Mouse (Mus musculus) splenic B cell, adult 2 months (primary cell): Measurements from ENCODE around the gene Rabgap1l.

Source experiments
- DNase-seq: peaks from one replicate; pipeline ENCODE4 v3.0.0-alpha.2; 2011; ENCODE audit warnings: low read depth, low spot score
- H3K27me3 ChIP-seq: 2 replicates; pipeline ENCODE4 v1.6.1; 2012; ENCODE audit warnings: mild to moderate bottlenecking, low read length, moderate library complexity, mixed read lengths; ENCODE audit not compliant: control insufficient read depth, poor library complexity, insufficient read depth, severe bottlenecking
- H3K36me3 ChIP-seq: 2 replicates; pipeline ENCODE4 v1.6.1; 2012; ENCODE audit warnings: mild to moderate bottlenecking, low read length, moderate library complexity, mixed read lengths; ENCODE audit not compliant: control insufficient read depth, poor library complexity, insufficient read depth, severe bottlenecking

Rabgap1l gene

DNA sequence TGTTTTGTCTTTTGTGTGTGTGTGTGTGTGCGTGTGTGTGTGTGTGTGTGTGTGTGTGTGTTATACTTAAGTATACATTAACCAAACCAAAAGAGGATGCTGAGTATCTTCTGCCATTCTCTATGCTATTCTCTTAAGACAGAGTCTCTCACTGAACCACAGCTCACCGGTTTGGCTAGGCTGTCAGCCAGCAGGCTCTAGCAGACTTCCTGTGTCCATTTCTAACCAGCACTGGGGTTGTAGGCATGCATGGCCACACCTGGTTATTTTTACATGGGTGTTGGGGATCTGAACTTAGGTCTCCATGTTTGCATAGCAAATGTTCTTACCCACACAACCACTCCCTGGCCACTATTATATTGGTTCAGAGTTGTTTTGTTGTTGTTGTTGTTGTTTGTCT is 2.0 kb upstream of the Rabgap1l start:
- peak; percentile 21 for DNase-seq
- no peaks in the 10 kb centered on the region for H3K36me3 ChIP-seq
- no peaks in the 10 kb centered on the region for H3K27me3 ChIP-seq

DNA sequence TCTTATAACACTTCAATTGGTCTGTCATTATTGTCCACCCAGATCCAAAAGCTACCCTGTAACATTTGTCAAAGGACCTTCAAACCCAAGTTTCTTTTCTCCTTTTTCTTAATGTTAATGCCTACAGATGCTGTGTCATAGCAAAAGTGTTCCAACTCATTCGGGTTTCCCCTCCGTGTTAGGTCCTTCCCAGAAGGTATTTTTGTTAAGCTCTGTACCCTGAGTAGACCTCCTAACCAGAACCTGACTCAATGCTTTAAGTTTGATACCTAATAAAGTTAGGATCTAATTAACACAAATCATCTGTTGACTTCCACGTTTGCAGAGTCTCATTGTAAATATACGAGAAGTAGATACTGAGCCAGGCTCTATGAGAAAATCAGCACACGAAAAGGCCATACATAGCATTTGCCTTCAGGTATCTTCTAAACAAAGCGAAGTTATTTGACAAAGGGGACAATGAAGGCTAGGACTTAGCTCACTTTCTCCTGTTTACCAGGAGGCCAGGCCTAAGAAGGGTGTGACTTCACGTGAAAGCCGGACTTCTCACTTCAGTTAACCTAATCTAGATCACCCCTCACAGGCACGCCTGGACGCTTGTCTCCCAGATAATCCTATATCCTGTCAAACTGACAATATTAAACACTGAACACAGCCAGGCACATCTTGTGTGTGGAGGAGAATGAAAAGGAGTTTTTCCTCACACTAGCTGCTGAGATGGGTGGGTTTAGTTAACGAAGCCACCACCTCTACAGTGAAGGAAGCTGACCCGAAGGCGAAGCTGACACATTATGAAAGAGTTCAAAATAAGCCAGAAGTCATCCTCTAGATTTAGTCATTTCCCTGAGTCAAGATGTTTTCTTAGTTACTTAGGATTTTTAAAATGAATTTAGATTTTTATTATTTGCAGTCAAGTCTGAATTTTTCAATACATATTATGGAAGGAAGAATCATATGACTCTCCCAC is 1.1 kb upstream of the Rabgap1l start:
- no peaks in the 10 kb centered on the region for H3K27me3 ChIP-seq
- H3K36me3 ChIP-seq: no peaks in the 10 kb centered on the region
- DNase-seq: peak; percentile 29

DNA sequence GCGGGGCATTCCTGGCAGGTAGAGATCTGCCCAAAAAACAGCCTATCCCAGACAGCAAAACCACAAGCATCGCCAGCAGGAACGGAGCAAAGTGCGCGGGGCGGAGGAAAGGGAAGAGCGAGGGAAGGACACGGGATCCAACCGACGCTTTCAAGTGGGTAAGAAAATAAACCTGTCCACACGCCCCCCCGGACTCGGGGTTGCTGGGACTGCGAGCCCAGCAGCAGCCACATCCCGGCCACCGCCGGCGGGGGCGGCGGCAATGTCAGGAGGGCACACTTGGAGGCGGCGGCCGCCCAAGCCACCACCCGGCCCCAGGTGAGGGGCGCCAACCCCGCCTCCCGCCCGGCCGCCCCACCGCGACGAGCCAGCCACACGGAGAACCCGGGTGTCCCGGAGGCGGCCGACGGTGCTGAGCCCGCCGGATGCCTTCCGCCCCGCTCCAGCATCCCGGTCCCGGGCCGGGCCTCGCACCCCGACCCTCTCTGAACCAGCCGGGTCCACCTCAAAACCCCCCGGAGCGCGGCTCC is 790 bp downstream of the Rabgap1l start:
- no peaks in the 10 kb centered on the region for H3K36me3 ChIP-seq
- no peaks in the 10 kb centered on the region for H3K27me3 ChIP-seq
- peak; percentile 42 for DNase-seq

DNA sequence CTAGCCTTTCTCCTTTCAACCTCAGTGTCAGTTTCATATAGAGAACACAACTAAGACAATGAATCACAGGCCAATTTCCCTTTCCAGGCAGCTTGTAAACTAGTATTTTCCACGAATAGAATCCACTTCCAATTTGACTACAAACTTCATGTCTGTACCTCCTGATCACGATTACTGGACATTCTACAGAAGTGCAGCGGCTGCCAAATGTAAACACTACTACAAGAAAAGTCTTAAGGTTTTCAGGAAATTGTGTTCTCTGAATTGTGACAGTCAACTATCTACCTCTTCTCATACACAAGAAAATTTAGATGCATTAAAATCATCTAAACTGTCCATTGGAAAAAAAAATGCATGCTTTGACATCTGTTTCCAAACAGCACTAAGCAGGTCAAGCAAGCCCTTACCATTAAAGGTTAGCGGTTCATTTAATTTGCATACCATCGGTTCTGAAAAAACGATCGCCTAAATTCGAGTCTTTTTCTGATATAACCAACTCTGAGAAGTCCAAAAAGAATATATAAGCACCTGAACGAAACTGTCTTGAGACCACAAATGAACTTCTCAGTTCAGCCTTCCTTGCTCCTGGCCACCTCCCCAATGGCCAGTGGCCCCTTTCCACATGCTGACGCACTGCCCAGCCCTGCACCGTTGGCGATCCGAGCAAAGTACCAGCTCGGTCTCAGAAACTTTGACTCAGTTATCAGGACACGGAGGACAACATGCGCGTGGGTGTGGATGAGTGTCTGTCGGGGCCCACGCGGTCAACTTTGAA is 1.4 kb downstream of the Rabgap1l start:
- Histone ChIP-seq H3K27me3 (no peaks in the 10 kb centered on the region), H3K36me3 (no peaks in the 10 kb centered on the region)
- peak; percentile 39 for DNase-seq

DNA sequence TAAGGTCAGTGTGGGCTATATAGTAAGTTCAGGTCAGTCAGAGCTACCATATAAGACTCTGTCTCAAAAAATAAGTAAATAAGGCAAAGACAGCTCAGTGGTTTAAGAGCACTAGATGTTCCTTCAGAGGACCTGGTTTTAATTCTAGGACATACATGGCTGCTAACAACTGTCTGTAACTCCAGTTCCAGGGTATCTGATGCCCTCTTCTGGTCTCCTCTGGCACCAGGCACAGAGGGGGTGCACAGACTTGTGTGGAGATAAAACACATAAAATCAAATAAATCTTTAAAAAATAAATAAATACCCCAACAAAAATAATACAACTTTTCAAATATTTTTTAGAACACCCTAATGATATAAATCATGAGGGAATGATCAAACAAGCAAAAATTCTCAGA is 2.4 kb downstream of the Rabgap1l start:
- DNase-seq: peak; percentile 24
- H3K36me3 ChIP-seq: no peaks in the 10 kb centered on the region
- no peaks in the 10 kb centered on the region for H3K27me3 ChIP-seq

DNA sequence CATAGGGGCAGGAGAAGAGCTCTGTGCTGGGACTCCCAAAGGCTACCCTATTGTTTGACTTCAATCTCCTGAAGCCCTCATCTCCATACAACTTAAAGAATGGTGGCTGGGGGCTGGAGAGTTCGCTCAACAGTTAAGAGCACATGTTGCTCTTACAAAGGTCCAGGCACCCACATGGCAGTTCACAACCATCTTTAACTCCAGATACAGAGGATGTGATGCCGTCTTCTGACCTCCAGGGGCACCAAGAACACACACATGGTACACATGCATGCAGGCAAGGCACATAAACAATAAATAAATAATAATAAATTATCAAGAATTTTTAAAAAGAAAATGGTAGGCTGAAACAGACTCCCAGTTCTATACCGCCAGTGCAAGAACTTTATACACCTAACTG is 3.1 kb downstream of the Rabgap1l start:
- no peaks in the 10 kb centered on the region for H3K27me3 ChIP-seq
- DNase-seq: peak; percentile 36
- H3K36me3 ChIP-seq: no peaks in the 10 kb centered on the region

DNA sequence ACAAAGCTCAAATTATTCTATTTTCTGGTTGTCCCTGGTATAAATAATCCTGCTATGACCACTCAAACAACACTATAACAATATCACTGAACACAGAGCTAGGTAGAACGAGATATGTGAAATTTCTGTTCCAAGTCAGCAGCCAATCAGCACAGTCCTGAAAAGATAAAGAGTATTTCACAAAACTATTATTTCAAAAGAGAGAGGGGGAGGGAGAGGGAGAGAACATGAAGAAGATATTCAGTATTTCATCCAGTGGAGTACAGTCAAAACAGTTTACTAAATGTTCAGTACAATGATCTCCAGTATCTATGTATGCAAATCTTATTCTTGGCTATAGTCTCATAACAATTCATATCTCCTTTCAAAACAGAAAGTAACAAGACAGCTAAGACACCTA is 5.1 kb downstream of the Rabgap1l start:
- no peak for DNase-seq
- no peaks in the 10 kb centered on the region for H3K27me3 ChIP-seq

DNA sequence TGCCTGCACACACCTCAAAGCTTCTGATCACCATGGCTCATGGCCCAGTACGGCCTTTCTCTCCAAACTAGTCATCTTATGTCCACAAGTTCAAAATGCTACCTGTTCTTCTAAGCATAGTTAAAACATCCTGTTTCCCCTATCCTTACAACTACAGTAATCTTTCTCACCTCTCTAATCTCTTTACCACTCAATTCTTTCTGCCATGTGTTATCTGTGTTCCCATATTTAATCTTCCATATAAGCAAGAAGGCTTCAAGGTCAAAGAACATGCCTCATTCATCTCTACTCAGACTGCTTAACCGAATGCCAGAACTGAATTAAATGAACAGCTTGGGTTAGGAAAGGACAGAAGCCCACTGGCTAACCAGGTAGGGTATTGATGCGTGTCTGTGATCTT is 5.8 kb downstream of the Rabgap1l start:
- DNase-seq: no peak
- H3K36me3 ChIP-seq: no peaks in the 10 kb centered on the region
- no peaks in the 10 kb centered on the region for H3K27me3 ChIP-seq

More for the DNA sequence above, 5.1 kb downstream of the Rabgap1l start:
- H3K36me3 ChIP-seq: no peaks in the 10 kb centered on the region

DNA sequence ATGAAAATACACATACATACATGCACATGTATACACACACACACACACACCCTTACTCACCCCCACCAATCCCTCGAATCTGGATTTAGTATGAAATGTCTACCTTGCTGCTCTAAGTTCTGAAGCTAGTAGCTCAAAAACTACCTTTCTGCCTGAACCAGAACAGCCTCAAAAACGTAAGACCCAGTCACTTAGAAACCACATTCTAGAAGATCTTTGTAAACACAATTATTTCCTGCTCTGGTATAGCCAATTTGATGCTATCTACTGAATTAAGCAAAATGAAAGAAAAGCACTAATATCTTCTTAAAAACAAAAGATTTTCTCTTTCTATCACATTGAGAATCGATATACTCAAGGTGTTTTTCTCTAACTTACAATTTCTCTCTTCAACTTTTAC is 6.4 kb downstream of the Rabgap1l start:
- H3K36me3 ChIP-seq: no peaks in the 10 kb centered on the region
- no peak for DNase-seq
- no peaks in the 10 kb centered on the region for H3K27me3 ChIP-seq

DNA sequence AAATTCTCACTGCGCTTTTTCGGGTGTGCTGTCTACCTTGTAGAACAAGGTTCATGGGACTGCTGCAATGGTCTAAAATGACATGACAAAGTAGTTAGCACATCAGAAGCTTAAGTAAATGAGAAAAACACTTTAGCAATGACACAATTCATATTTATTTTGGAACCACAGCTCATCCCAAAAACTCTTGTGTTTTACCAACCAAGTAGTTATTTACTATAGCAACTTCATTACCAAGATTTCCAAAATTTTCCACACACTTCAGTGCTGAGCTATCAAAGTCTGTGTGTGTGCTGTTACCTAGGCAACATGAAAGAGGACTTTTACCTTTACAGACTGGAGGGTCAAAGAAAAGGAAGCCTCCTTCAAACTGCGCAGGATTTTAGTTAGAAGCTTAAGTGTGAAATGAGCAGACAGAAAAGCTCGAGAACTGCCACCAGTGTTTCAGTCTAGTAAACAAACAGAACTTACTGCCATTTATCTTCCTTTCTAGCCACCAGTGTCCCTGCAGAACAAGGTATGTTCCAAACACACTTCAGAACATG is 7.3 kb downstream of the Rabgap1l start:
- no peaks in the 10 kb centered on the region for H3K36me3 ChIP-seq
- DNase-seq: no peak

DNA sequence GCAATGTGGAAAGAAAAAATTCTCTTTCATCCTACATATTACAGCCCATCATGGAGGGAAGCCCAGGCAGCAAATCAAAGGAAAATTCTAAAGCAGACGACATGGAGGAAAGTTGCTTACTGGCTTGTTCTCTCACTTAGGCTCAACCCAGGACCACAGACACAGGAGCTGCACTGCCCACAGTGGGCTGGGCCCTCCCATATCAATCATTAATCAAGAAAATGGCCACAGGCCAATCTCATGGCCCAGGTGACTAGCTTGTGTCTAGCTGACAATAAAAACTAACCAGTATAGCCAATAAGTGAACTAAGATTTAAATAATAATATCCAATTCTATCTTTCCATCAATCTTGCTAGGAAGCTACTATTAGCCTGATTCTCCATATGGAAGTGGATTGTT is 8.9 kb downstream of the Rabgap1l start:
- no peak for DNase-seq
- Histone ChIP-seq H3K36me3 (no peaks in the 10 kb centered on the region), H3K27me3 (no peaks in the 10 kb centered on the region)

More for the DNA sequence above, 7.3 kb downstream of the Rabgap1l start:
- H3K27me3 ChIP-seq: no peaks in the 10 kb centered on the region

DNA sequence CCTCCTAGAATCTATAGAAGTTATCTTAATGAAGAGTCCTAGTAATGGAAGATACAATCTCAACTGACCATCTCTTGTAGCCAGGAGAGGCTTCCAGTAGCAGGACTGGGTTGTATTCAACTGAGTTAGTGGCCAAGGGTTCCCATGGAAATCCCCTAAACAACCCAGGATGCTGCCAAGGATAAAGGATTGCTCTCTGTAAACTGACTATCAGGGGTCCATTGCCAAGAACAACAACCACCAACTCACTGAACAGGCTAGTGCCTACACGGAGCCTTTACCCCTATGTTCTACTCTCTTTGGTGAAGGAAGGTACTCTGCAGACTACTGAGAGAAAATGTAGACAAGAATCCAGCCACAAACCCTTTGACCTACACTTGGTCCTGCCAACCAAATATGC is 18.8 kb downstream of the Rabgap1l start:
- no peak for DNase-seq
- no peaks in the 10 kb centered on the region for H3K36me3 ChIP-seq
- no peaks in the 10 kb centered on the region for H3K27me3 ChIP-seq

DNA sequence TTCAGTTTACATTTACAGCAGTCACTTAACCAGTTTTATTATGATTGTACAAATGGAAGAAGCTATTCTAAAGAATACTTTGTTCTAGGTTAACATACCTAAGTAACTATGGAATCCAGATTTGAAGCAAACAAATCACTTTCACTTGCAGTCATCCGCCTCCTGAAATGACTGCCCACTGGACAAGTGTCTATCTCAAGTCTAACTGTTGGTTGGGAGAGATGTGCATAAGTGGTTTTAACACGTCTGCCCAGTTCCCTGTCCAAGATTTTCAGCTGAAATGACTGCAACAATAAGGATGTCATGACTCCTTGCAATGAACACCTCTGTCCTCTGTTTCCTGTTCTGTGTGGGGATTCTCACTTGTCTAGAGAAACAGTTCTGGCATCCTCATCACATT is 27.4 kb downstream of the Rabgap1l start:
- no peak for DNase-seq
- Histone ChIP-seq H3K36me3 (no peaks in the 10 kb centered on the region), H3K27me3 (no peaks in the 10 kb centered on the region)

DNA sequence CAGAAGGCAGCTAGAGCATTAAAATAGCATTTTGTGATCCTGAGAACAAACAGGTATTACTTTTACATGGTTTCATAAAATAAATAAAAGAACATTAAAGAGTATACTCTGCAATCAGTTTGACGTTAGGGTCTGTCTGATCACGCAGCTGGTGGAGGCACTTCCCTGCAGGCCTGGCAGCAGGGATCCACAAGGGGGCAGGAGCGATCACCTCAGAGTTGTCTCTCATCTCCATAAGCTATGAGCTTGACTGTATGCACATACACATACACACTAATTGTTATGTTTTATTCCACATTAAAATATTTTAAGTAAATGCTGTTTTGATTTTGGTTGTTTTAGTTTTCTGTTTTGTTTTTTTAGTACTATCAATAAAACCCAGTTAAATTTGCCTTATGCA is 34.8 kb downstream of the Rabgap1l start:
- DNase-seq: peak; percentile 79
- Histone ChIP-seq H3K27me3 (no peaks in the 10 kb centered on the region), H3K36me3 (no peaks in the 10 kb centered on the region)

DNA sequence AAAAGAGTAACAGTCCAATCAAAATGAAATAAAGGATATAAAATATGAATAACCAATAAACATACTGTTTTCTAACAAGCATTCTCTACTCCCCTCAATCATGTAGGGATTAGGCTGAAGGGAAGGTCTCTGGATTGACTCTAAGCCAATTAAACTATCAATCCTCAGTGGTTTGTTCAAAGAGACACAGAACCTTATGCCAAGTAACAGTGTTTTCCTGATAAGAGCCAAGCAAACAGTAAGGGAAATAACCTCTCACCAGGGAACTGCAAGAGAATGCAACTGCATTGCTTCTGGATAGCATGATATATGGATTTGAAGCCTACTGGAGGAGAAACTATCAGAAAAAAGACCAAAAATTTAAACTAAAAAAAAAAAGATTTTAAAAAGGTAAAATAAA is 37.7 kb downstream of the Rabgap1l start:
- Histone ChIP-seq H3K36me3 (no peaks in the 10 kb centered on the region), H3K27me3 (no peaks in the 10 kb centered on the region)
- DNase-seq: no peak
